Mouse (Mus musculus) kidney, adult 2 months (tissue): Measurements from ENCODE around the gene 1700028P14Rik. TPM values are rescaled to one million over a fixed set of nuclear protein-coding genes. Genes with fewer than 3 reads are reported as not detected.
"Not testable (repeated sequence)": the region's sequence is repeated elsewhere in the genome, so short reads cannot be mapped to it uniquely, and the experiment has no call there.

ENCODE experiments used
- DNase-seq: peaks from one replicate; pipeline ENCODE4 v3.0.0; 2021
- H3K27ac ChIP-seq: fragments of 200-500 bp; 2 replicates; pipeline ENCODE4 v1.5.1; 2012; ENCODE audit warnings: low read depth, low read length, control low read depth, inconsistent platforms; ENCODE audit not compliant: insufficient read depth
- H3K27me3 ChIP-seq: fragments of 200-500 bp; replicated peaks from 2 replicates; pipeline ENCODE4 v1.6.1; 2012; ENCODE audit warnings: mild to moderate bottlenecking, moderate library complexity, low read length, inconsistent platforms; ENCODE audit not compliant: control insufficient read depth, insufficient read depth
- H3K36me3 ChIP-seq: fragments of 200-500 bp; 2 replicates; pipeline ENCODE4 v1.6.1; 2012; ENCODE audit warnings: mild to moderate bottlenecking, moderate library complexity, low read length, inconsistent platforms; ENCODE audit not compliant: control insufficient read depth, insufficient read depth
- H3K4me1 ChIP-seq: fragments of 200-500 bp; 2 replicates; pipeline ENCODE4 v1.6.1; 2011; ENCODE audit warnings: low read length; ENCODE audit not compliant: control insufficient read depth, insufficient read depth
- H3K4me3 ChIP-seq: fragments of 200-500 bp; 2 replicates; pipeline ENCODE4 v1.5.1; 2011; ENCODE audit warnings: mild to moderate bottlenecking, low read depth, low read length, control low read depth; ENCODE audit not compliant: insufficient read depth
- CTCF ChIP-seq: fragments of 200-500 bp; conservative IDR thresholded peaks from 2 replicates; pipeline ENCODE4 v1.5.1; 2011; ENCODE audit warnings: low read depth, mild to moderate bottlenecking, control low read depth, low read length, moderate library complexity, mixed read lengths; ENCODE audit not compliant: insufficient read depth, insufficient read length
- POLR2A ChIP-seq: fragments of 200-500 bp; IDR thresholded peaks from one replicate; pipeline ENCODE4 v1.6.1; 2011; ENCODE audit warnings: low read depth, low read length, control low read depth
- WGBS: fragments of 180-500 bp; shearing (Covaris S2); methylation state at CpG from one replicate; pipeline ENCODE4 v1.1.7; 2018; 5-methylcytosine and 5-hydroxymethylcytosine counted together
- polyA plus RNA-seq: library from polyadenylated mRNA; depleted of rRNA; stranded (reverse); fragments of >200 nt; gene quantifications from 2 replicates; pipeline ENCODE4 v1.2.3, GENCODE M21; 2012

1700028P14Rik gene
- polyA plus RNA-seq, 1 experiment, result not detected

- peak overlapping the region; percentile 96 for H3K27ac ChIP-seq
- no peaks in the 10 kb centered on the region for H3K4me1 ChIP-seq
- H3K27me3 ChIP-seq, result no peaks in the 10 kb centered on the region
- 0% methylated on average over 14 of the region's 14 CpGs for WGBS
- DNase-seq, result no peak
- peak overlapping the region; percentile 98 for H3K4me3 ChIP-seq
- no peaks in the 10 kb centered on the region for H3K36me3 ChIP-seq
- TF ChIP-seq POLR2A, result no peak
- no peak for TF ChIP-seq CTCF
These were observed 34.3 kb upstream of the 1700028P14Rik start for GRCm38 (mm10) chr19:23686962-23687295.

DNA sequence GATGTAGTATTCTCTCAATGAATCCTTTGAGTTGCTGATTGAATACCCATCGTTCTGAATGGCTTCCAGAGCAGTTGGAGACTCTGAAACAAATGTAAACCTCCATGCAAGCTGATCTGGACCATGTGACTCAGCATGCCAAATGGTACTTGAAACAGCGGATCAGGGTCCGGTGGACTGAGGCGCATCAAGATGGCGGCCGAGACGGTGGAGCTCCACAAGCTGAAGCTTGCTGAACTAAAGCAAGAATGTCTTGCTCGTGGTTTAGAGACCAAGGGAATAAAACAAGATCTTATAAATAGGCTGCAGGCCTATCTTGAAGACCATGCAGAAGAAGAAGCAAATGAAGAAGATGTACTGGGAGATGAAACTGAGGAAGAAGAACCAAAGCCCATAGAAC, 23.0 kb upstream of the 1700028P14Rik start:
- H3K4me3 ChIP-seq, H3K36me3 ChIP-seq, DNase-seq, H3K27me3 ChIP-seq, H3K4me1 ChIP-seq, H3K27ac ChIP-seq: not testable (repeated sequence)
- 93% methylated on average over 8 of the region's 8 CpGs for WGBS

- 70% methylated on average over 2 of the region's 2 CpGs for WGBS
- Histone ChIP-seq H3K27me3 (no peaks in the 10 kb centered on the region), H3K4me1 (no peaks in the 10 kb centered on the region), H3K27ac (no peak overlapping the region), H3K4me3 (no peak overlapping the region), H3K36me3 (no peaks in the 10 kb centered on the region)
- no peak for DNase-seq
- no peak for TF ChIP-seq POLR2A
- TF ChIP-seq CTCF, result no peak
These were observed 20.4 kb upstream of the 1700028P14Rik start for GRCm38 (mm10) chr19:23673021-23673420.

DNA sequence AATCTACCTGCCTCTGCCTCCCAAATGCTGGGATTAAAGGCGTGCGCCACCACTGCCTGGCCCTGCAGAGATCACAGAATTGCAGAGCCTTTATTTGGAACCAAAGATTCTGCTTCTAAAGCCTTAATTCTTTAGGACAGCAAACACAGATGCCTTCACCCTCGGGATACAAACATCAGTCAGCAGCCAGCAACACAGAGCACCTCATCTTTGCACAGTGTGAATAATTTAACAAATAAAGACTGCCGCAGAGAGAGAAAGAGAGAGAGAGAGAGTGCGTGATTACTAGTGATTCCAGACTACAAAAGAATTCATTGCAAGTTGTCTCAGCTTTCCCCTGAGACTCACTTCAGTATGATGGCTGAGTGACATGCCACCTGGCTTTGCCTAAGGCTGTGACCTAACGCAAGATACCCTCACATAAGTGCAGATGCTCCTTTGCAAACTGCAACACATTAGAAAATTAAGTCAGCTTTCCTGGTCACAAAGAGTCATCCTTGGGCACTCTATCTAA, 15.6 kb upstream of the 1700028P14Rik start:
- Histone ChIP-seq H3K27me3 (no peaks in the 10 kb centered on the region), H3K4me3 (no peak overlapping the region), H3K27ac (no peak overlapping the region), H3K4me1 (no peaks in the 10 kb centered on the region), H3K36me3 (no peaks in the 10 kb centered on the region)
- no peak for TF ChIP-seq CTCF
- TF ChIP-seq POLR2A, result no peak
- DNase-seq, result no peak
- WGBS, result 87% methylated on average over 6 of the region's 6 CpGs

DNA sequence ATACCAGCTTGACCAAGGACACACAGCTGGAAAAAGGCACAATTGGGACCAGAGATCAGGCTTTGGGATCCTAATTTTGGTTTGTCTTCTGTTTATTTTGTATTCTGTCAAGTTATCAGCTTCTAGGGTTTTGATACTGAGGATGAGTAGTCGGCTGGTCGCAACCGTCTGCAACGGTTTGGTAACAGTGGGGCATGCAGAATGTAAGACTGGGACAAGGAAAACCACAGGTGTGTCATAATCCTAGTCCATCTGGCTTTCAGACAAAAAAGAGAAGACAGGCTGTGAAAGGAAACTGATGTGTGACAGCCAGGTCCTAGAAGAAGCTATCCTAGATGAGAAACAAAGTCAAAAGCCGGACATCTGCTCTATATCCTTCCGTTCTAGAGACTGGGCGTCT, 11.5 kb upstream of the 1700028P14Rik start:
- Histone ChIP-seq H3K27ac (no peak overlapping the region), H3K4me1 (no peaks in the 10 kb centered on the region), H3K4me3 (no peak overlapping the region), H3K27me3 (no peaks in the 10 kb centered on the region), H3K36me3 (no peaks in the 10 kb centered on the region)
- WGBS, result 95% methylated on average over 7 of the region's 7 CpGs
- no peak for DNase-seq
- TF ChIP-seq POLR2A (no peak), CTCF (no peak)

DNA sequence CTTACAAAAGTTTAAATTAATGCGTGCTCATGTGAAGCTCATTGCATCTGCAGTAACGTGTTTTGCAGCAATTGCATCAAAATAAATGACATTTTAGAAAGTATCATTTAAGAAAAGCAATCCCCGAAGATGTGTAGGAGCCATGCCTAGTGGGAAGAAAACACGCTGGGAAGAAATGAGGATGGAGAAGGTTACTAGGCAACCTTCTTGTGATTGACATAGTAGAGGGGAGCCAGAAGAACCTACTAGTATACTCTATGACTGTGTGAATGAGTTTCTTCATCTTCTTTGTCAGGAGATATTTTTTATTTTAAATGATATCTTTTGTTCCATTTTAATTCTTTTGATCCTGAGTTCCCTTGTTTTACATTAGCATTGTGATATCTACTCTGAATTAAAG, 5.7 kb upstream of the 1700028P14Rik start:
- H3K4me1 ChIP-seq, result no peaks in the 10 kb centered on the region
- no peak for TF ChIP-seq POLR2A
- TF ChIP-seq CTCF, result no peak
- WGBS, result 82% methylated on average over 4 of the region's 4 CpGs

DNA sequence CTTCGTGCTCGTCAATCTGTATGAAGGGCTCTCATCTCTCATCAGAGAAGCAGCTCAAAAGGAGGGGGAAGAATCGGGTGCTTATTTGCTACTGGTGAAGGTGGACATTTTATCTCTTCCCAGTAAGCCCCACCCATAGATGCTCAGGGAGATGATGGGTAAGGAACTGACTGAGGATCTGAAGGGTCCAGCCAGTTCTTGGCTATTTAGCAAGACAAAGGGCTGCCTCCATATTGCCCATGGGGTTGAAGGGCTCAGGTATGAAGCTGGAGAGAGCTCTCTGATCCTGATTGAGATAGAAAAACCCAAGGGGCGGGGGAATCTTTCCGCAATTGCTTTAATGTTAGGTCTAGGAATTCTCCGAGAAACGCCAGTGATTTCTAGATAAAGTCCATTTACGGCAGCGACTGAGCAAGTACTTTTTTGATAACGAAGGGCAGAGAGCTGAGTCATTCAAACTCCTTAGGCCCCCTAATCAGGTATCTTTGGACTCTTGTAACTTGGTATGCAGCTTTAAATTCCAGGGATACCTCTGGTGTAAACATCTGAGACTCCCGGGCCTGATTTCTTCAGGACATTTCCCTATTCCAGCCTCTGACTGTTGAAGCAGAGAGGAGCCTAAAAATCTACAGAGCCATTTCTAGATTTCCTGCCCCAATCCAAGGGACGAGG, 4.8 kb upstream of the 1700028P14Rik start:
- Histone ChIP-seq H3K4me3 (no peak overlapping the region), H3K4me1 (no peaks in the 10 kb centered on the region), H3K36me3 (no peaks in the 10 kb centered on the region), H3K27ac (no peak overlapping the region), H3K27me3 (no peaks in the 10 kb centered on the region)
- WGBS, result 59% methylated on average over 12 of the region's 12 CpGs
- no peak for DNase-seq
- TF ChIP-seq CTCF (no peak), POLR2A (no peak)

More for the DNA sequence above, 5.7 kb upstream of the 1700028P14Rik start:
- Histone ChIP-seq H3K27me3 (no peaks in the 10 kb centered on the region), H3K4me3 (no peak overlapping the region), H3K27ac (no peak overlapping the region), H3K36me3 (no peaks in the 10 kb centered on the region)
- DNase-seq, result no peak
